Mouse (Mus musculus): ENCODE results near the gene 4930519P11Rik.

4930519P11Rik gene

DNA sequence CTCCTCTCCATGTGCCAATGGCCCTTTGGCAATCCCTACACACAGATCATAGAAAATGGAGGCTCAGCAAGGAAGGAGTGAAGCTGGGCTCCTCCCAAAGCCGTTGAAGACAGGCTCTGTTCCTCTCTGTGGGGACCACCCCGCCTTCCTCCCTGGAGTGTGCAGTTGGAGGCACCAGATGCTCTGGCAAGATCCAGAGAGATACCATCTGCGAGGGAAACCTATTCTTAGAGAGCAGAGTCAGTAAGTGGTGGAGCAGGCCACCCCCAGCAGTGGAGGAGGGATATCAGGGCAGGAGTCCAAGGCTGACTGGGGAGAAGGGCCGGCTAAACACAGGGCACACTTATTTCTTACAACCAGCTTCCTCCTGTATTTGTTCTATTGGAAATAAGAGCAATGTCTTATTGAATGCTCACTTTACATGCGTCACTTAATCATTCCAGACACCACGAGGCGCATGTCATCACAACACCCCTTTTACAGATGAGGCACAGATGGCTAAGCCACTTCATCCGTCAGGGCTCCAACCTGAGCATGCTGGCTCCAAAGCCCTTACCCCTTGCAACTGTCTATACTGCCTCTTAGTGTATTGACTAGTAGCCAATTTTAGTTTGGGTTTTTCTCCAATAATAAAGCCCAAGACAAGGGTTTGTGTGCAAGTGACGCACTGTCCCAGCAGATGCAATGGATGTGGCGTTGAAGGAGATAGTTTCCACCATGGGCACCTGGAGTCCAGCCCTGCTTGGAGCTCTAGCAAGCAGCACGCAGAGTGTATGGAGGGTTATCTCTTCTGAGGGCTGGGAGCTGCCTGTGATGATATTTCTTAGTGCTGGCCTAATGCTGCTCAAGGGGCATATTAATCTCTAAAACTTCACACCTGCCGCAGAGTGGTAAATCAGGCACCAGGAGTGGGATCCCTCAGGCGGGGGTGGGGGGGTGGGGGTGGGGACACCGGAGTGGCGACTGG is 29.0 kb downstream of the 4930519P11Rik start:
- in situ Hi-C loops (cut with MboI, MseI) = no loop called here

DNA sequence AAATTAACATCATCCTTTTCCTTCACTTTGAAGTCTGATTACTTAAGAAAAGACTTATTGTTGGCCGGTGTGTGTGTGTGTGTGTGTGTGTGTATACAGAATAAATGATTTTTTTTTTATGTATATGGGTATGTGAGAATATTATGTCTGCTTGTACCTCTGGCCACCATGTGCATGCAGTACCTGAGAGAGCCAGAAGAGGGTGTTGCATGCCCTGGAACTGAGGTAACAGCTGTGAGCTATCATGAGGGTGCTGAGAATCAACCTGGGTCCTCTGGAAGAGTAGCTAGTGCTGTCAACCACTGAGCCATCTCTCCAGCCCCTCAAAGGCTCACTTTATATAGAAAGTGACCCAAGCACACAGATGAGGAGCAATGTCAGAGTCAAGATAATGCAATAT is 31.8 kb downstream of the 4930519P11Rik start:
- in situ Hi-C loops (cut with MboI, MseI) = no loop called here

DNA sequence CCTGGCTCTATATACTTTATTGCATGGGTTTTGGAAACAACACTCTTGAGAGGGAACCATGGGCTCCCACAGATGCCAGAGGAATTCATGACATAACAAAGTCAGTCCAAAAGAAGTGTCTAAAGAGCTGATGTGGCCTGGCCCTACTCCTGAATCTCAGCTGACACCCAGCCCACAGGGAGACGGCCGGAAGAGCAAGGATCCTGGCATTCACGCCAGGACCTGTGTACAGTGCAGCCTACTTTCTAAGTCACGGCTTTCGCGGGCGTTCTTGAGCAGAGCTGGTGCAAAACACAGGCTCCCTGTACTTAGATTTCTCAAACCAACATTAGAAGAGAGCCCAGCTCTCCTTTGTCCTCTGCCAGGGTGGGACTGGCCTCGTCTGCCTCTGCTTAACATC is 32.7 kb downstream of the 4930519P11Rik start:
- in situ Hi-C loops (cut with MboI, MseI) = no loop called here

DNA sequence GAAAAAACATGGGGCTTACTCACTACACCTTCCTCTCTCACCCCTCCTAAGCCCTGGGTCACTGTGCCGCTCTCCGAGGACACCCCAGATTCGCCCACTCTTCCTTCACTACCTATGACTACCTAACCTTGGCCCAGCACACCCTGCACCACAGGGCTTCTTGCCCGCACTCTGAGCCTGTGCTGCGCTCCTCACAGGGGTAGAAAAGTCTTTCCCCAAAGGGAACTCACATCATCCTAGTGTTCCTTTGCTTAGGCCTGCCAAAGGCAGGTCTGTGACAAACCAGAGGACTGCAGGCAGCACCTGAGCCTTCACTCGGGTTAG is 35.5 kb downstream of the 4930519P11Rik start:
- in situ Hi-C loops (cut with MboI, MseI) = no loop called here

DNA sequence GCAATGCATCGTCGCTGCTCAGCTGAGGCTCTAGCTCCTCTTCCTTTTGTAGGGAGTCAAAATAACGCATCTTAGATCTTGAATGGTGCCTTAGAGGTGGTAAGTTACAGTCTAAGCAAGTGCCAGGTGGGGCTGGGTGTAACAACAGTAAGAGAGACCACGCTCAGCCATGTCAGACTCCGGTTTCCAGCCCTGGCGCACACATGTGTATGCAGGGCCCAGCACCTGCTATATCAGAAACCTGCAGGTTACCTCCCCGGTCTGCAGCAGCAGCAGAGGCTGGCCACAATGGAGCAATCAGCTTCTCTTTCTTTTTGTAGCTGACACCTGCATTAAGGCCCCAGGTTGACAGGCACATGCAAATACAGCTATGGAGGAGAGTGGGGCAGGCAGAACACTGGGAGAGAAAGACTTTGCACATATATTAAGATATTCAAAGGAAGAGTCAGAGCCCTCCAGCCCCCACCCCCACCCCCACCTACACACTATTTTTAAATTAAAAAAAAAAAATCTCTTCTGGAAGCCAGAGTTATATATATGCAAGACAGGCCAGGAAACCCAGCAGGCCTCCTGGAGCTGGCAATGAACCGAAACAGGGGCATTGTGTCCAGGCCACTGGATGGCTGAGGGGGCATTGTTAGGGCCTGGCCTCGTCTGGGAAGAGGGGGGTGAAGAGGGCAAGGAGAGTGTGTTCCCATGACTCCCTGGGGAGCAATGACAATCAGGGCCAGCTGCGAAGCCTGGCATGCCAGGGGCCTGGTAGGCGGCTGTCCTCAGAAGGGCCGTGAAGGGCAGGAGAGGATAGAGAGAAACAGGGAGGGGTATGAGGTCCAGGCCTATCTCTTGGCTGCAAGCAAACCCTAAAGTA is 36.1 kb downstream of the 4930519P11Rik start:
- in situ Hi-C loops (cut with MboI, MseI) = no loop called here

DNA sequence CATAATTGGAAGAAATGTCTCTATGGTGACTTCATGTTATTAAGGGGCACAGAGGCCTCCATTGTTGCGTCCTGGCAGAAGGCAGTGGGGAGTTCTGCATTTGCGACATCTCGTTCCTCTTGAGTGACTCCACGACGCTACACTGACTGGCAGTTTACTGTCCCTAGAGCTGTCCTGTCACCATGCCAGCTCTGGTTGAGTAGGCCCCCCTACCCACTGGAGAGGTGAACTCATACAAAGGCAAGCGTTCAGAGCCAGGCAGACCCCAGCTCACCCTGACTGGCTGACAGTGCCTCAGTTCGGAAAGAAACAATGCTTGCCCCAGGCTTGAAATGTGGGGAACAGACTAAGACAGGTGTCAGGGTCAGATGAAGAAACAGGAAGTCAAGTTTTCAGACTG is 39.0 kb downstream of the 4930519P11Rik start:
- in situ Hi-C loops (cut with MboI, MseI) = no loop called here

DNA sequence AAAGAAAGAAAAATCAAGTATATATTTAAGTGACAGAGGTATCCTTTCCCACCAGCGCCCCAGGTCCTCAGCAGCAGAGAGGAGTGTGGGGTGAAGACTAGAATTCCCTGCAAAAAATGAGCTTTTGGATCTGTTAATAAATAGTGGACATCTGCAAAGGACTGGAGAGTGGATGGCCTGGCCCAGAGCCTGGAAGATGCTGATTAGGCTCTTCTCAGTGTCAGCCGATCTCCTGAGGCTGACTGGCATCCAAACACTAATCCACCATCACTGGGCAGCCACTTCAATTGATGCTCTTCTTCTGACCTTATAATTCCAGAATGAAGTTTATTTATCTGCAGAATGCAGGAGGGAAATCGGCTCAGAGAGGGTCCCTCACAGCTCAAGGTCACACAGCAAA is 40.2 kb downstream of the 4930519P11Rik start:
- in situ Hi-C loops (cut with MboI, MseI) = no loop called here

DNA sequence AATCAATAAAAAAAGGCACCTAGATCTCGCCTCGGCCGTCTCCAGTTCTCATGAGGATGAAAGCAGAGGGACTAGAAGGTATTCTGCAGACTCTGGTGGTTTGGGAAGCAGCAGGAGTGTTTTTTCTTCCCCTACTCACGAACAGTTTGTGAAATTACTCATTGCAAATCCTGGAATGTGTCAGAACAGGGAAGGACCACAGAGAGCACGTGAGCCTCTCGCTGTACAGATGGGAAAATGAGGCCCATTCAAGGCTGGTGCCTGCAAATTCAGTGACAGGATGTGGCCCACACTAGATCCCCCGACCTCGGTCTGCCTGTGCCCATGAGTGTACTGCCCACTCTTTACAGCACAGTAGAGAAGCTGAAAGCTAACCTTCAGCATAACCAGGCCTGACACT is 41.3 kb downstream of the 4930519P11Rik start:
- in situ Hi-C loops (cut with MboI, MseI) = no loop called here

DNA sequence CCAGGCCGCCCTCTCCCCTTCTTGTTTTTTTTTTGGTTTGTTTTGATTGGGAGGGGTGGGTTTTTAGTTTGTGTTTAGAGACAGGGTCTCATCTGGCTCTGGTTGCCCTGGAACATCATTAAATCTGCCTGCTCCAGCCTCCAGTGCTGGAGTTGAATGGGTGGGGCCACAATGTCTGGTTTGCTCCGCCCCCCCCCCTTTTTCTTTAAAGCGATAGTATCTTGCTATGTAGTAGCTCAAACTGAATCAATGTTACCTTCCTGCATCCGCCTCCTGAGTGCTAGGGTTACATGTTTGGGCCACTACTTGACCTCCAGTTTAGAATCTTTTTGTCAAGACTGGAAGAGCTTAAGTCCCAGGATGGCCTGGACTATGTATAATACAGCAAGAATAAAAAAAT is 42.0 kb downstream of the 4930519P11Rik start:
- in situ Hi-C loops (cut with MboI, MseI) = no loop called here

DNA sequence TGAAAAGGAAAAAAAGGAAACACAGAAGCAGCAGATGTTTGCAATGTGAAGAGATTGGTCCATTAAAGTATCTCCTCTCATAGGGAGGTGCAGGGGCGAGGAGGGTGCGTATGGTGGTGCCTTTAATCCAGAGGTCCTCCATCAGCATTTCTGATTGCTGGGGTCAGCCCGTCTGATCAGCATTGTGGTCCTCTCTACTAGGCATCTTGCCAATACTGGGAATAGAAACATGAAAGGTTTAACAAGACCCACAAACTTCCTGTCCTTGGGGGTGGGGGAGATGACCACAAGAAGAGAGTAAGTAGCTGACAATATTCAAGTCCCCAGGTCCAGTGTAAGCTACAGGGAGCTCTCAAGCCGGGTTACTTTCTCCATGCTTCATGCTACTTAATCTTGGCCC is 42.6 kb downstream of the 4930519P11Rik start:
- in situ Hi-C loops (cut with MboI, MseI) = no loop called here

DNA sequence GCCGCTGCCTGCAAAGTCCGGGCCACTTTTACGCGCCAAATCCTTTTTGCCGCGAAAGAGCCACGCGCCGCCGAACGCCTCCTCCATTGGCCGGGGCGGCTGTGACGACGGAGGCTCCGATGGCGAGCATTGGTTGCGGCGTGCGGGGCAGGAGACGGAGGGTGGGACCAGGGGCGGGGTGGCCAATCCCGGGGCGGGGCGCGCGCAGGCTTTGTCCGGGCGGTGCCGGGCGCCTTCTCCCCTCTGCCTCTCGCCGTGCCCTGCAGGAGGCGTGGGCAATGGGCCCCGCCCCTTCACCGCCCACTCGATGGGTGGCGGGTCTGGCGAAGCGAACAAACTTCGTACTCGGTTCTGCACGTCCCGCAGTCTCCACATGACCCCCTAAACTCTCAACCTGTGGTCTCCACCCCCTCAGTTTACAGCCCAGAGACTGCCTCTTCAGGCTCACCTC is 43.4 kb downstream of the 4930519P11Rik start, which contains the start of gene E2f1:
Gene E2f1 (minus strand): TSS at position 57 of the 451 bp plus-strand sequence.
- in situ Hi-C loops (cut with MboI, MseI) = no loop called here

DNA sequence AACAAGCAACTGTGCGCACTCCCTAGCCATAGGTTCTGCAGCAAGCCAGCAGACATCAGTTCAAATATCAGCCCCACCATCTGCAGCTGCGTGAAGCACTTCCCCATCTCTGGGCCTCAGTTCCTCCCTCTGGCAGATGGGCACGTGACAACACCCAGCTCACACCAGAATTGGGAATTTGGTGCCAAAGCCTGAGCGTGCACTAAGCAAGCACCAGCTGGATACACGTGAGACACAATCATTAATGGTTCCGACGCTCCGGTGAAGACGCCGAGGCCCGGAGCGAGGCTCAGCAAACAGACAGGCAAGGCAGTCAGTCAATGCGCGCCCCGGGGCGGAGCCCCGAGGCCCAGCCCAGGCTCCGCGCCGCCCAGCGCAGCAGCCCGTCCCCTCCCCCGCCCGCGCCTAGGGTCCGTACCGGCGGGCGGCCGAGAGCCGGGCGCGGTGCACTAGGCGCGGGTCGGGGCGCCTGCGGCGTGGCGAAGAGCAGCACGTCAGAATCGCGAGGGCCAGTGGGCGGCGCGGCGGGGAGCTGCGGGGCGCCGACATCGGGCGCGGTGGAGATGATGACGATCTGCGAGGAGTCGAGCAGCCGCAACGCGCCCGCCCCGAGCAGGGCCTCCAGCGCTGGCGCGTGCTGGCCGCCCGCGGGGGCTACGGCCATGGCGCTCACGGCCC is 44.0 kb downstream of the 4930519P11Rik start:
- in situ Hi-C loops (cut with MboI, MseI) = no loop called here

DNA sequence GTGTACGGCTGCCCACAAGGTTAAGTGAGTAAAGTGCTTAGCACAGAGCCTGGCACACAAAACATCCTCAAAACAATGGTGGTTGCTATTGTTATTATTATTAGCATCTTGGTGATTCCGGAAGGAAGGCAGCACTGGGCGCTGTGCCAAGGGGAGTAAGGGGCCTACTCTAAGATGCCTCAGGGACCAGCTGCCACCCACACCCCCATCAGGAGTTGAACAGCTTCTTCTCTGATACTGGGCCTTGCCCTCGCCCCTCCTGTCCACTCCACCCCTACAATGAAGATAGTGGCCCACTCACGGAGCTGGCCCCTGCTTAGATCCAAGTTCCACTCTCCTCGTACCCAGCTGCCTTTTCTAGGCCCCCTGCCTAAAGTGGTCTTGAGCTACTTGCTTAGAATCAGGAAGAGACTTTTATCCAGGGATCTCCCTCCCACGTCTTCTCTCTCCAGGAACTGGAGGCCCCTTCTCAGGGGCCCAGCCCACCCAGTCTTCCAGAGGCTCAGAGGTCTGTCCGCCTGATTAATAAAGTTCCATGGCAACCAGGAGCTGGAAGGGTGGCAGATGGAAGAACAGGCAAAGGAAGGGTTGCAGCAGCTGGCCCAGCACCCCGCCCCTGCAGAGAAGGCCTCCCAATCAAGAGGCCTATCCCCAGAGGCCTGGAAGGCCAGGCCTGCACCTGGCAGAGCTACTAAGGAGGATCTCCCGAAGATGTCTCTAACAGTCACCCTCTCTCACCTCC is 44.7 kb downstream of the 4930519P11Rik start:
- in situ Hi-C loops (cut with MboI, MseI) = no loop called here

DNA sequence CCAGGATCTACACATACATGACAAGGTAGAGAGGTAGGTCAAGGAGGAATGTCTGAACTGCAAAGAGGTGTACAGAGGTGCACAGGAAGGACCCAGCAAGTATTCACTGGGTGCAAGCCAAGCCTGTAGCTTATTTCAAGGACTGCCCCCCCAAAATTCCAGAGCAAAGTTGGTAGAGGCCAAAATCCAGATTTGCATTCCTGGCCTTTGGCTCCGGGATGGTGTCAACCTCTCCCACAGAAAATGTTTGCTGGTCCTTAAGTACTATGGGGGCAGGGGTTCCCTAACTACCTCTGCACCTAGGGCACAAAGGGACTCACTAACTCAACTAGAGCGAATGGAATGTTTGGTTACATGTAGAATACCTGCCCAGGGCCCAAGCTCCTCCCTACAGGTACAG is 45.5 kb downstream of the 4930519P11Rik start:
- in situ Hi-C loops (cut with MboI, MseI) = no loop called here

DNA sequence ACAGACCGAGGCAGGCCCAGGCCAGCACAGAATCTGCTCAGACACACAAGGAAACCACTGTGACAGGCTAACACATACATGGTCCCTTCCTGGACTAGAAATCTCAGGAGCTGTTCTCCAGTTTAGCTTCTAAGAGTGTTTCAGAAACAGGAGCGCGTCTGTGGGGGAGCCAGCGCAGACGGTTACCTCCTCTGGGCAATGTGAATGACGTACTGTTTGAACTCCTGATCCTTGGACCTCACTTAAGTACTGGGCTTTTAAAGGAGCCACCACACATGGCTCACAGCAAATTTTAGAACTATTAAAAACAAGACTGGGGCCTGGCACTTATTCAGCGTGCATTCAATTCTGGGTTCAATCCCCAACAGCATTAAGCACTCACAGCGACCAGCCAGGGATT is 46.6 kb downstream of the 4930519P11Rik start:
- in situ Hi-C loops (cut with MboI, MseI) = no loop called here

DNA sequence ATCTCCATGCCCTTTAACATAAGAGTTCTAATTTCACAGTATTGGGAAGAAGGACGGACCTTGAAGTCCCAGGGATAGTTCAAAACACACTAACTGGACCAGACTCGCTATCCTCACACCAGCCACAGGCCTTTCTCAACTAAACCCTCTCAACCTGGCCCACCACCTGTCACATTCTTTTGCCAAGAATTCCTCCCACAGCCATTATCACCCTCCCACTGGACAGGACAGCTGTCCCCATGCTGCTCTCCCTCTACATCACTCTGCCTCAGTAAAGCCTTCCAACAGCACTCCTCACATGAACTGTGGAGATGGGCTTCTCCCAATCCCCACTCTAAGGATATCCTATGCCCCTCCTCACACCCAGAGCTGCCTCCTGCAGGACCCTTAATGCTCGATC is 47.7 kb downstream of the 4930519P11Rik start:
- in situ Hi-C loops (cut with MboI, MseI) = no loop called here

DNA sequence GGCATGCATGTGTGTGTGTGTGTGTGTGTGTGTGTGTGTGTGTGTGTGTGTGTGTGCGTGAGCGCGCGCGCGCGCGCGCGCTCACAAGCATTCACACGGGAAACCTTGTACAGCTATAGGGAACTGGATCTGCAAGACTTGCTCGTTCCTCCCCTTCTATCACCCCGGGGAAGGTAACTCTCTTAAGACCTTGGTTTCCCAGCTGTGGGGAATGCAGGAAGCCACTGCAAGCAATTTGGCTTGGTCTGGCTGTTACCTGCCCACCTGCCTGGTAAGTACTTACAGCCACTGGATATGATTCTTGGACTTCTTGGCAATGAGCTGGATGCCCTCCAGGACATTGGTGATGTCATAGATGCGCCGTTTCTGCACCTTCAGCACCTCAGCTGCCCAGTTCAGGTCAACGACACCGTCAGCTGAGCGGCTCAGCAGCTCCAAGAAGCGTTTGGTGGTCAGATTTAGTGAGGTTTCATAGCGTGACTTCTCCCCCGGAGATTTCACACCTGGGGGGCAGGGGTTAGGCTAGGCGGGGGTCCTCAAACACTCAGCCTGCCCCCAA is 49.5 kb downstream of the 4930519P11Rik start:
- in situ Hi-C loops (cut with MboI, MseI) = no loop called here
